Mouse (Mus musculus) stomach, embryonic 16.5 days (tissue): ENCODE measurements around the gene Eml1. TPM values are rescaled to one million over a fixed set of nuclear protein-coding genes. Genes with fewer than 3 reads are reported as not detected.

ENCODE experiments used
- ATAC-seq: fragments of 200-750 bp; cut with Nextera tagmentation; 2 replicates; pipeline ENCODE4 v1.8.0; 2017; ENCODE audit warnings: moderate number of reproducible peaks, moderate TSS enrichment; ENCODE audit not compliant: insufficient read depth, low FRiP score
- H3K27ac ChIP-seq: fragments of 300-500 bp; sonication (generic); 2 replicates; pipeline ENCODE4 v1.5.1; 2014; ENCODE audit warnings: low read length
- H3K27me3 ChIP-seq: fragments of 300-500 bp; sonication (generic); 2 replicates; pipeline ENCODE4 v1.6.1; 2014; ENCODE audit warnings: low read length, control low read depth, mixed read lengths; ENCODE audit not compliant: control insufficient read depth, insufficient read depth
- H3K36me3 ChIP-seq: fragments of 300-500 bp; sonication (generic); 2 replicates; pipeline ENCODE4 v1.6.1; 2014; ENCODE audit warnings: low read length; ENCODE audit not compliant: control insufficient read depth, insufficient read depth
- H3K4me1 ChIP-seq: fragments of 300-500 bp; sonication (generic); 2 replicates; pipeline ENCODE4 v1.6.1; 2014; ENCODE audit warnings: low read length, control low read depth, mixed read lengths; ENCODE audit not compliant: control insufficient read depth, insufficient read depth
- H3K4me2 ChIP-seq: fragments of 300-500 bp; sonication (generic); 2 replicates; pipeline ENCODE4 v1.6.1; 2014; ENCODE audit warnings: low read depth, low read length, mixed read lengths
- H3K4me3 ChIP-seq: fragments of 300-500 bp; sonication (generic); replicated peaks from 2 replicates; pipeline ENCODE4 v1.5.1; 2014; ENCODE audit warnings: mild to moderate bottlenecking, low read length
- H3K9ac ChIP-seq: fragments of 300-500 bp; sonication (generic); 2 replicates; pipeline ENCODE4 v1.6.1; 2014; ENCODE audit warnings: low read length
- H3K9me3 ChIP-seq: fragments of 300-500 bp; sonication (generic); replicated peaks from 2 replicates; pipeline ENCODE4 v1.6.1; 2016; ENCODE audit warnings: low read length, control low read depth; ENCODE audit not compliant: control insufficient read depth
- WGBS: fragments of 180-500 bp; shearing (Covaris S2); extraction: QIAGEN DNeasy Blood & Tissue Kit; methylation state at CpG from one replicate; pipeline ENCODE4 v1.1.7; 2014; 5-methylcytosine and 5-hydroxymethylcytosine counted together
- polyA plus RNA-seq: library from polyadenylated mRNA; unstranded; fragments of >200 nt; fragmentation: Nextera tagmentation; extraction: Ambion mirVana; gene quantifications from 2 replicates; pipeline ENCODE4 v1.2.1, GENCODE M21; 2015

Eml1 gene
- polyA plus RNA-seq, 1 experiment from 2014 or later: 82.3 TPM

DNA sequence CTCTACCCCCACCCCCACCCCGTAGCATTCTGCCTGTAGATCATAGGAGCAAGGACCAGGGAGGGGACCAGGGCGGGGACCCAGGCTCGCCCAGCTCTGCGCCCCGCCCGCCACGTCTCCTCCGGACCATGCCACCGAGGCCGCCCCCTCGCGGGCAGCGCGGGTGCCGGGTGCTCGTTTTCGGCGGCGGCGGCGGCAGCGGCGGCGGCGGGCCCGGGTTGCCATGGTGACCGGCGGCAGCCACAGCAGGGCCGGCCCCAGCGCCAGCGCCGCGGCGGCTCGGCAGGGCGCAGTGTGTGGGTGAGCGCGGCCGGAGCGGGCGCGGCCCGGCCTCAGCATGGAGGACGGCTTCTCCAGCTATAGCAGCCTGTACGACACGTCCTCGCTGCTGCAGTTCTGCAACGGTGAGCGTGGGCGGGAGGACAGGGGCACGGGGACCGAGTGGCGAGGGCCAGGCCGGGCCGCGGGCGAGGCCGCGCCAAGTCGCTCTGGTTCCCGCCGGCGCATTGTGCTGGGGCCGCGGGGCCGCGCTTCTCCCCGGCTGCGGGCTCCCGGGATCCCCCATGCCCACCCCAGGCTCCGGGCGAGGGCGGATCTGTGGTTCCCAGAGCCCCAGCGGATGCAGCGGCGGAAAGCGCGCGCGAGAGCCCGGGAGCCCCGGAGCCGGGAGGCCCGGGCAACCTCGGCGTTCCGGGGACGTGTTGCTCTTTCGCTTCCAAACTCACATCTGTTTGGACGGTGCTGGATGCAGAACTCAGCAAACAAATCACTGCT is 52.3 kb downstream of the Eml1 start:
- under 1% methylated on average over 85 of the region's 90 CpGs for WGBS
- Histone ChIP-seq H3K36me3 (no peaks in the 10 kb centered on the region), H3K27me3 (no peaks in the 10 kb centered on the region), H3K9ac (peak overlapping the region; percentile 93), H3K4me3 (peak overlapping the region; percentile 78), H3K27ac (peak overlapping the region; percentile 88), H3K9me3 (no peaks in the 10 kb centered on the region), H3K4me1 (0 out of 2 replicates have a peak, but pooled peaks cover 8% of the 10 kb centered on the region), H3K4me2 (peak overlapping the region; percentile 67)
- peak; percentile 92 for ATAC-seq

DNA sequence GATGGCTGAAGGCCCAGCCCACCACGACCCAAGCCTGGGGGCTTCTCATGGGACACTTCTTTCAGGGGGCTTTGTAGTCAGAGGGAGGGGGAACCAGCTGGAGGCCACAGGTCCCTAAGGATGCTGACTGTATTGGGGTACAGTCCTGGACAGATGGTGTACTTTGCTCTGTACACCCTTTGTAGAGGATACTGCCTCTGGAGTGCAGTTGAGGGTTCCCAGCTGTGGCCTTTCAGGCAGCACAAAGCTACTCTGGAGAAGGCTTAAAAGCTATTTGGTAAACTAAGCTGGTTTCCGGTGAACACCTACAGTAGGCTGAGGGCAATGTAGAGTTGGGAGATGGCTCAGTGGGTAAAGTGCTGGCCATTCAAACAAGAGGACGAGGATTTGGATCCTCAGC is 60.2 kb downstream of the Eml1 start:
- WGBS: 46% methylated on average over 3 of the region's 3 CpGs
- H3K27ac ChIP-seq: 0 out of 2 replicates have a peak overlapping the region, but pooled peaks have one; percentile 22
- no peaks in the 10 kb centered on the region for H3K9me3 ChIP-seq

DNA sequence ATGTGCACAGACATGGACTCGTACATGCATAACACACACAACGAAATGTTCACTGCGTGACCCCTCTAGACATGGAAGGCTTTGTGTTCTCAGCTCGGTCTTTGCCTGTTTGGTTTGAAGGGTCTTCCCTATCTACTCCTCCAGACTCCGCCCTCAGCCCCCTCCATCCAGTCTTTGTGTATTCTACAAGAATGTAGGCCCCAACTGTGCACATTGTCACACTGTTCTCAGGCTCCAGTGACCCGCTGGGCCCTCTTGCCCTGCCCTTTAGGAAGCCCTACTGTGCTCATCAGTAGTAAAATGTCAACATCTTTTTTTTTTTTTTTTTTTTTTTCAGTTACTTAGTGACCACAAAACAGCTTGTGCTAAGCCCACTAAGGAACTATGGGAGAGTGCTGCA is 61.0 kb downstream of the Eml1 start:
- H3K27ac ChIP-seq: no peak overlapping the region
- H3K4me1 ChIP-seq: peaks cover 45% of the 10 kb centered on the region
- no peak overlapping the region for H3K4me3 ChIP-seq
- H3K36me3 ChIP-seq: no peaks in the 10 kb centered on the region
- H3K9me3 ChIP-seq: no peaks in the 10 kb centered on the region
- H3K27me3 ChIP-seq: no peaks in the 10 kb centered on the region
- no peak for ATAC-seq
- H3K4me2 ChIP-seq: no peak overlapping the region
- 76% methylated on average over 6 of the region's 6 CpGs for WGBS
- H3K9ac ChIP-seq: no peak overlapping the region

More for the DNA sequence above, 60.2 kb downstream of the Eml1 start:
- ATAC-seq: no peak
- Histone ChIP-seq H3K9ac (no peak overlapping the region), H3K4me2 (no peak overlapping the region), H3K36me3 (no peaks in the 10 kb centered on the region), H3K4me3 (no peak overlapping the region), H3K4me1 (peaks cover 39% of the 10 kb centered on the region), H3K27me3 (no peaks in the 10 kb centered on the region)

DNA sequence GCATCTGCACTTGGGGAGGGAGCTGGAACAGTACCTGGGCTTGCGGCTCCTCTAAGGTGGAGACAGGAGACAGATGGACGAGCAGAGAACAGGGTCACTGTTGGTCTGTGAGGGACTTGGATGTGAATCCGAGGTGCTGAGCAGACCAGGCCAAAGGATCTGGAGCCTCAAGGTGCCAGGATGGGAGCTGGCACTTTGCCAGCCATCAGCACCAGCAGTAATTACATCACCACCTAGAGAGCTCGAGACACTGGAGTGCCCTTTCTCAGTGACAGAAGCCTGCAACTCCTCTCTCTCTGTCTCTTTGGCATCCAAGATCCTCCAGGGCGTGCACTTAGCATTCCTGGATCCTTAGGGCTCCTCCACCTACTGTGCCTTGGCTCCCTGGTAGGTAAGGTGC is 61.8 kb downstream of the Eml1 start:
- no peaks in the 10 kb centered on the region for H3K27me3 ChIP-seq
- H3K4me3 ChIP-seq: no peak overlapping the region
- H3K36me3 ChIP-seq: no peaks in the 10 kb centered on the region
- H3K4me2 ChIP-seq: peak overlapping the region; percentile 12; the same call in 1 of the 2 replicates
- H3K9ac ChIP-seq: no peak overlapping the region; the same call in 1 of the 2 replicates
- no peak for ATAC-seq
- peak overlapping the region; percentile 82 for H3K27ac ChIP-seq
- H3K4me1 ChIP-seq: peaks cover 52% of the 10 kb centered on the region
- WGBS: 71% methylated on average over 5 of the region's 5 CpGs
- H3K9me3 ChIP-seq: no peaks in the 10 kb centered on the region

DNA sequence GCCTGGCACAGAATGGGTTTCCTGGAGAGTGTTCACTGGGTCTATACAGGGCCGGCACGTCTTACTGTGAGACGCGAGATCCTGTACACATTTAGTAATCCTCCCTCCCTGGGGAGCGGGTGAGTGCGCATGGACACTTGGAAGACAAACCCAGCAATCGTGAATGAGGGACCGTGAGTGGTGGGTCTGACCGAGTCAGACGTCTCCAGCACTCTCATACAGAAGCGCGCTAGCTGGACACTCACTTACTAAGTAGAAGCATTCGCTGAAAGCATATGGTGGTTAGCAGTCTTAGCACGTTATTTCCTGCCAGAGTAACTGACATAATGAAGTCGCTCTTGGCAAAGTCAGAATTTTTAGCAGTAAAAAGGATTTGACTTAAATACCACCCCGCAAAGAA is 62.3 kb downstream of the Eml1 start:
- 0 out of 2 replicates have a peak, but pooled peaks have one; percentile 12 for ATAC-seq
- WGBS: 64% methylated on average over 16 of the region's 16 CpGs
- peak overlapping the region; percentile 82 for H3K27ac ChIP-seq
- H3K4me1 ChIP-seq: peaks cover 56% of the 10 kb centered on the region
- H3K9ac ChIP-seq: no peak overlapping the region; the same call in 1 of the 2 replicates
- H3K4me3 ChIP-seq: no peak overlapping the region
- no peaks in the 10 kb centered on the region for H3K36me3 ChIP-seq
- peak overlapping the region; percentile 12; the same call in 1 of the 2 replicates for H3K4me2 ChIP-seq
- no peaks in the 10 kb centered on the region for H3K9me3 ChIP-seq
- no peaks in the 10 kb centered on the region for H3K27me3 ChIP-seq

DNA sequence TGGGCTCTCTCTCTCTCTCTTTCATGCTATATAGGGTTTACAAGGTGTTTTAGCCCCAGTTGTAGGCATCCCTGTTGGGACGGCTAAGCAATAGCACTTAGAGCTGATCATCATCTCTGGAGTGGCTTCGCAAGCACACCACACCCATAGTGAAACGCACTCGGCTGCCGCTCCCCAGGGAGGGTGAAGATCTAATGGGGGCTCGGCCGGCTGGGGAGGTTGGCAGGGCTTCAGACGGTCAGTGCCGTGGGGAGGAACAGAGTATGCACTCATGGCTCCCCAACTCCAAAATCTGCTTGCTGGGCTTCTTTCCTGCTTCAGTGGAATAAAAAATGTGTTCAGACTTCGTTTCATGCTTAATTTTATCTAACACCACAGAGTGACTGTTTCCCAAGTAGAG is 62.7 kb downstream of the Eml1 start:
- no peaks in the 10 kb centered on the region for H3K27me3 ChIP-seq
- no peak for ATAC-seq
- WGBS: 58% methylated on average over 10 of the region's 10 CpGs
- H3K9ac ChIP-seq: no peak overlapping the region
- H3K9me3 ChIP-seq: no peaks in the 10 kb centered on the region
- H3K36me3 ChIP-seq: no peaks in the 10 kb centered on the region
- H3K4me3 ChIP-seq: no peak overlapping the region
- peaks cover 60% of the 10 kb centered on the region for H3K4me1 ChIP-seq
- H3K4me2 ChIP-seq: 0 out of 2 replicates have a peak overlapping the region, but pooled peaks have one; percentile 16
- H3K27ac ChIP-seq: peak overlapping the region; percentile 82

DNA sequence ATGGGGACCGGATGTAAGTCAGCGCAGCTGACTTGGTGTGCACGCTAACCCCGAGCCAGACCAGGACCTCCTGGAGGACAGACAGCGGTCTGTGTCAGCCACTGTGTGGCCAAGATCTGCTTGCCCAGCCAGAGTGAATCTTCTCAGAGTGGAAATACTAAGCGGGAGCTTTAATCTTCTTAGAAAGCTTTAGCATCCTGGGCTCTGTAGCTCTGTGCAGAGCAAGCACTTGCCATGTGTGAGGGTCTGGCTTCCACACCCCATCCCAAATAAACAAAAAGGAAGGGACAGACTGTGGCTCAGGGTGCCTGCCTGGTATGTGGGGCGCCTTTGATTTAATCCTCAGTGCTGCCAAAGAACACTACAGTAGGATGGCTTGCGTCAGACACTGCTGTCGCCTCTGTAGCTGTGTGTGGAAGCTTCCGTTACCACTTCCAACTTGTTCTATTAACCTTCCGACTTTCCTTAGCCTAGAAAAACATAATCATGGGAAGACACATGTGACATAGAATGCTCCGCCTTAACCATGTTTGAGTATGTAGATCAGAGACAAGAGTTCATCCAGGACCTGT is 64.8 kb downstream of the Eml1 start:
- 61% methylated on average over 12 of the region's 12 CpGs for WGBS
- no peaks in the 10 kb centered on the region for H3K36me3 ChIP-seq
- H3K4me1 ChIP-seq: peaks cover 55% of the 10 kb centered on the region
- H3K27me3 ChIP-seq: no peaks in the 10 kb centered on the region
- no peaks in the 10 kb centered on the region for H3K9me3 ChIP-seq
- 0 out of 2 replicates have a peak overlapping the region, but pooled peaks have one; percentile 26 for H3K4me2 ChIP-seq
- H3K4me3 ChIP-seq: no peak overlapping the region
- ATAC-seq: 0 out of 2 replicates have a peak, but pooled peaks have one; percentile 19
- H3K9ac ChIP-seq: peak overlapping the region; percentile 2
- H3K27ac ChIP-seq: peak overlapping the region; percentile 97

DNA sequence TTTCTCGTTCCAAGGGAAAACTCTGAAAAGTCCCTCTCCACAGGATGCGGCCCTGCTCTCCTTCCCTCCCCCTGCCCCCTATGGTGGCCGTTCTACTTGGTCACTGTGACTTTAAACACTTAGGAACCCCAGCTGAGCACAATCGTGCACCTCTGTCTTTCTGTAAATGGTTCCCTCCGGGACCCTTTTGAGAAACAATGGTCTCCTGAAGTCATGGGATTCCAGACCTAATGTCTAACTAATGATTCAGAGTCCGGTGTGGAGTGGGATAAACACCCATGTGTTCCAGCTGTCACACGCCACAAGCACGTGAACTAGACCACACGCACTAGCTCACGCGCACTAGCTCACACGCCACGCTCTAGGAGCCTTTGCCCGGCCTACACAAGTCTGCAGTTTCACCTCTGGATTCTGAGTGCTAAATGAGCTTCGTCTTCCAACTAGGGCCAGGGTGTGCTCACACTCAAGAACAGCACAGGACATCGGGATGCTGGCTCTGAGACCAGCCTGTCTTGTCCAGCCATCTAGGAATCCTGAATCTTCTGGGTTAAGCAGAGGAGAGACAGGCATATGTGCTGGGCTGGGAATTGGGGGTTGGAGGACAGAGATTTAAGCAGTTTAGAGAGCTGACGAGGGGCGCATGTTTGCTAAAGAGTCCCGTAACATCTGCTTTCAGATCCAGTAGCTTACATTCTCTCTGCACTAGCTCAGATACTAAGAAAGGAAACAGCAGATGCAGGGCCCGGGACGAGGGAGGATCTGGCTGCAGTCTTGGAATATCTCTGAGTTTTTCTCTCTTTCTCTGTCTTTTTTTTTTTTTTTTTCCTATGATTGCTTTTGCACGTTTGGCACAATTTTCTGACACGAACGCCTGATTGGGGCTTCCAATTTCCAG is 65.5 kb downstream of the Eml1 start:
- peak; percentile 75 for ATAC-seq
- no peaks in the 10 kb centered on the region for H3K9me3 ChIP-seq
- H3K4me2 ChIP-seq: 0 out of 2 replicates have a peak overlapping the region, but pooled peaks have one; percentile 26
- H3K27ac ChIP-seq: peak overlapping the region; percentile 97
- no peaks in the 10 kb centered on the region for H3K36me3 ChIP-seq
- H3K4me3 ChIP-seq: no peak overlapping the region
- H3K27me3 ChIP-seq: no peaks in the 10 kb centered on the region
- peak overlapping the region; percentile 2; the same call in 1 of the 2 replicates for H3K9ac ChIP-seq
- peaks cover 48% of the 10 kb centered on the region for H3K4me1 ChIP-seq
- WGBS: 45% methylated on average over 24 of the region's 24 CpGs
